Mouse (Mus musculus) retina, postnatal 7 days (tissue): ENCODE measurements around the gene Gm13288.
"Not testable (repeated sequence)": the region's sequence is repeated elsewhere in the genome, so short reads cannot be mapped to it uniquely, and the experiment has no call there.

Source experiments
- DNase-seq: peaks from one replicate; pipeline ENCODE4 v3.0.0-alpha.2; 2012; ENCODE audit warnings: low read depth, low spot score

The Gm13288 gene

GRCm38 (mm10) chr4:88805231-88805630 lies at the start of gene Gm13288:
Gene Gm13288, plus strand, starts transcription at chr4:88805531.
- not testable (repeated sequence) for DNase-seq

GRCm38 (mm10) chr4:88756581-88757513 lies 48.5 kb upstream of the Gm13288 start:
- DNase-seq: not testable (repeated sequence)

GRCm38 (mm10) chr4:88757628-88758031 lies 47.7 kb upstream of the Gm13288 start:
- peak; percentile 80 for DNase-seq

GRCm38 (mm10) chr4:88758751-88759150 lies 46.6 kb upstream of the Gm13288 start:
- DNase-seq: not testable (repeated sequence)

GRCm38 (mm10) chr4:88759610-88760268 lies 45.6 kb upstream of the Gm13288 start, which contains the start of gene Gm13283:
Gene Gm13283, plus strand, starts transcription at chr4:88760119.
- DNase-seq: not testable (repeated sequence)

- DNase-seq: peak; percentile 75
These were observed 44.9 kb upstream of the Gm13288 start for GRCm38 (mm10) chr4:88760431-88760830.

GRCm38 (mm10) chr4:88761776-88762175 lies 43.6 kb upstream of the Gm13288 start:
- DNase-seq: not testable (repeated sequence)

GRCm38 (mm10) chr4:88762341-88762740 lies 43.0 kb upstream of the Gm13288 start:
- DNase-seq: not testable (repeated sequence)

- peak; percentile 43 for DNase-seq
These were observed 41.8 kb upstream of the Gm13288 start for GRCm38 (mm10) chr4:88763384-88764018.

GRCm38 (mm10) chr4:88773534-88773933 lies 31.8 kb upstream of the Gm13288 start, which contains the start of gene Gm13290:
Gene Gm13290, plus strand, starts transcription at chr4:88773834.
- DNase-seq: not testable (repeated sequence)

GRCm38 (mm10) chr4:88776622-88777021 lies 28.7 kb upstream of the Gm13288 start, which contains the start of gene Gm13289:
Gene Gm13289, plus strand, starts transcription at chr4:88776922.
- not testable (repeated sequence) for DNase-seq

GRCm38 (mm10) chr4:88779550-88779949 lies 25.8 kb upstream of the Gm13288 start, which contains the start of gene Gm13272:
Gene Gm13272, plus strand, starts transcription at chr4:88779850.
- DNase-seq: not testable (repeated sequence)

- not testable (repeated sequence) for DNase-seq
These were observed 25.0 kb upstream of the Gm13288 start for GRCm38 (mm10) chr4:88780320-88780719.

- DNase-seq: not testable (repeated sequence)
These were observed 23.5 kb upstream of the Gm13288 start, which contains the start of gene Ifnz for GRCm38 (mm10) chr4:88781831-88782230. Gene Ifnz, plus strand, starts transcription at chr4:88782131.

GRCm38 (mm10) chr4:88782335-88782734 lies 23.0 kb upstream of the Gm13288 start:
- DNase-seq: not testable (repeated sequence)

GRCm38 (mm10) chr4:88785409-88785808 lies 19.9 kb upstream of the Gm13288 start, which contains the start of gene Gm13276:
Gene Gm13276, plus strand, starts transcription at chr4:88785709.
- not testable (repeated sequence) for DNase-seq

GRCm38 (mm10) chr4:88788402-88788801 lies 16.9 kb upstream of the Gm13288 start, which contains the start of gene Gm13277:
Gene Gm13277, plus strand, starts transcription at chr4:88788632.
- DNase-seq: not testable (repeated sequence)

GRCm38 (mm10) chr4:88791250-88791649 lies 14.1 kb upstream of the Gm13288 start, which contains the start of gene Gm13278:
Gene Gm13278, plus strand, starts transcription at chr4:88791550.
- not testable (repeated sequence) for DNase-seq

GRCm38 (mm10) chr4:88793936-88794675 lies 11.2 kb upstream of the Gm13288 start, which contains the start of gene Gm13275:
Gene Gm13275, plus strand, starts transcription at chr4:88794487.
- DNase-seq: not testable (repeated sequence)

- DNase-seq: not testable (repeated sequence)
These were observed 8.2 kb upstream of the Gm13288 start, which contains the start of gene Gm13279 for GRCm38 (mm10) chr4:88797097-88797496. Gene Gm13279, plus strand, starts transcription at chr4:88797397.
